Mouse (Mus musculus) olfactory bulb, adult 2 months (tissue): ENCODE measurements around the gene Lrrc15.

ENCODE experiments used
- CTCF ChIP-seq: fragments of 200-500 bp; IDR thresholded peaks from 2 replicates; pipeline ENCODE4 v1.5.1; 2012; ENCODE audit warnings: low read depth, mild to moderate bottlenecking, low read length, moderate library complexity; ENCODE audit not compliant: insufficient read depth
- POLR2A ChIP-seq: fragments of 200-500 bp; IDR thresholded peaks from 2 replicates; pipeline ENCODE4 v1.6.1; 2012; ENCODE audit warnings: mild to moderate bottlenecking, low read depth, low read length, moderate library complexity; ENCODE audit not compliant: insufficient read depth

DNA sequence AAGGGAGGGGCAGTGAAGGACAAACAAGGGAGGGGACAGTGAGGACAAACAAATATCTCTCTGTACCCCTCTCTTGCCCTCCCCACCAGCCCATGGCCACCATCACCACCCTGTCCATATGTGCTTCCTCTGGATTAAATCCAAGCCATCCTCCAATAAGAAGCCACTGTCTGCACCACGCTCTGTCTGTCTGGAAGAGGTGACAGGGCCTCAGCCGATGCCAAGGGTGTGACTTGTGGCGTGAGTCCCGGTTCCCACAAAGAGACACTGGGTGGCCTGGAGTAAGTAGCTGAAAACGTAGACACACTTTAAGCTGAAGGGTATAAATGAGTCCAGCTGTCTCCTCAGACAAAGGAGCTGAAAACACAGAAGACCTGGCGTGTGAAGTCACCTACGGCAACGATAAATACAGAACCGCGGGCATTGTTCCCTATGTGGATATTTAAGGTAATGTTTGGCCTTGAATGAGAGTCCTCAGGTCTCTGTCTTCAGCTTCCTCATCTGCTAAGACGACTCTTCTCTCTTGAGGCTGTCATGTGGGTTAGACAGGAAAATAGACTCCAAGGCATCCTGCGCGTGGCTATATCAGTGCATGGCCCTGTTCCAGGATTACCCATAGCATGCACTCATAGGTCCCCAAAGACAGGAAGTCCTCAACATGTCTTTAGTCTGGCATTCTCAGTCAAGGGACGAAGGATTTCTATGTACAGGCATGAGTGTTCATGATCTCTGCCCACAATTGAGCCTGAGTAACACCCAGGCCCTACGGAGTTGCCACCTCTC lies 7.3 kb downstream of the Lrrc15 start:
- TF ChIP-seq CTCF: no peak
- TF ChIP-seq POLR2A: no peak
